19 mouse cellular contexts compared by ENCODE assay signal in genomic region chr2:83676226-83676870, GRCm38 (mm10). TPM values are rescaled to one million over a fixed set of nuclear protein-coding genes. Genes with fewer than 3 reads are reported as not detected.
DNase-seq lines count a peak whose midpoint lies in the region; ATAC-seq and TF ChIP-seq lines count a peak whose summit lies in the region.
"Had no signal": no experiment of that assay in that cellular context is flagged by ENCODE, and none has a peak within 500 bp of the region (broad histone marks: within the 10 kb centered on the region; RNA-seq: fewer than 3 reads in every experiment).

No protein-coding gene starts in this region.

- no peak overlapping the region for H3K9ac ChIP-seq in heart, embryonic 12.5 days
- no peak overlapping the region for H3K9ac ChIP-seq in limb, embryonic 14.5 days (ENCODE audit: low read depth, low read length, severe bottlenecking)
- H3K9ac ChIP-seq: forebrain, embryonic 15.5 days; liver, embryonic 13.5 days; lung, embryonic 15.5 days; midbrain, embryonic 13.5 days had no signal

- ATAC-seq in heart, embryonic 12.5 days (ENCODE audit: insufficient number of reproducible peaks, low FRiP score) = no peak
- no peak for ATAC-seq in limb, embryonic 14.5 days (ENCODE audit: low FRiP score, low read depth)
- peak; percentile 96 for ATAC-seq in Patski
- no peak for ATAC-seq in megakaryocyte-erythroid progenitor cell, adult 5-6 weeks (replicated peaks; ENCODE audit: low FRiP score, low TSS enrichment, poor library complexity, severe bottlenecking)
- ATAC-seq: midbrain, embryonic 13.5 days had no signal

- 82% methylated on average over 4 of the region's 4 CpGs for WGBS in heart, embryonic 12.5 days
- WGBS in limb, embryonic 14.5 days = 70% methylated on average over 4 of the region's 4 CpGs
- 94% methylated on average over 4 of the region's 4 CpGs for WGBS in limb, embryonic 10.5 days

- DNase-seq in heart, postnatal 10 days = no peak
- no peak for DNase-seq in limb, embryonic 14.5 days (ENCODE audit: low spot score)
- no peak for DNase-seq in limb, embryonic 10.5 days (ENCODE audit: low spot score)
- peak; percentile 54 for DNase-seq in Patski (ENCODE audit: low read depth, low spot score)
- no peak for DNase-seq in retina, embryonic 14.5 days (ENCODE audit: low spot score)
- DNase-seq: cerebellum, adult 8-10 months; gastrocnemius, postnatal 14 days; kidney, adult 18-20 months; left cerebral cortex, postnatal 4 days; liver, embryonic 13.5 days; thymus, postnatal 25 days had no signal

- in situ Hi-C loops in Patski (cut with MboI; ENCODE audit: low pct_unique_long_range_greater_than_20kb) = no loop called here

- CTCF ChIA-PET in Patski (lab: Charles Lee) = interaction anchor here (1.1 to 1.8 kb wide), 3 partner anchors 11 to 95 kb away, joined by 3 to 5 read pairs (median 3); no protein-coding TSS in a partner anchor

- intact Hi-C loops in heart, postnatal 10 days (cut with DNase I) = no loop called here

- no peak overlapping the region for H3K4me3 ChIP-seq in heart, embryonic 12.5 days
- no peak overlapping the region for H3K4me3 ChIP-seq in limb, embryonic 14.5 days (replicated peaks; ENCODE audit: low read length)
- no peak overlapping the region for H3K4me3 ChIP-seq in limb, embryonic 10.5 days
- H3K4me3 ChIP-seq in embryonic fibroblast, embryonic 13.5 days (ENCODE audit: insufficient read depth, low read length) = no peak overlapping the region
- H3K4me3 ChIP-seq: erythroblast, embryonic 14.5 days; forebrain, embryonic 15.5 days; liver, embryonic 13.5 days; lung, embryonic 15.5 days; midbrain, embryonic 13.5 days had no signal

- TF ChIP-seq POLR2A in limb, embryonic 14.5 days (IDR thresholded peaks at IDR 0.05; ENCODE audit: borderline replicate concordance, extremely low read depth, insufficient read depth, insufficient read length) = no peak
- TF ChIP-seq POLR2A in embryonic fibroblast, embryonic 13.5 days (IDR thresholded peaks at IDR 0.05; ENCODE audit: low read depth, low read length) = no peak

- no peak for TF ChIP-seq CTCF in Patski (IDR thresholded peaks at IDR 0.05)
- TF ChIP-seq CTCF in embryonic fibroblast, embryonic 13.5 days (IDR thresholded peaks at IDR 0.05; ENCODE audit: borderline replicate concordance, insufficient read depth, low read length) = no peak

- H3K27me3 ChIP-seq in heart, embryonic 12.5 days (replicated peaks) = no peaks in the 10 kb centered on the region
- H3K27me3 ChIP-seq in limb, embryonic 14.5 days (ENCODE audit: control insufficient read depth, insufficient read depth, low read length) = no peaks in the 10 kb centered on the region
- no peaks in the 10 kb centered on the region for H3K27me3 ChIP-seq in limb, embryonic 10.5 days (ENCODE audit: low read depth, poor library complexity, severe bottlenecking)
- H3K27me3 ChIP-seq in Patski = no peaks in the 10 kb centered on the region
- H3K27me3 ChIP-seq: forebrain, embryonic 15.5 days; liver, embryonic 13.5 days; lung, embryonic 15.5 days; midbrain, embryonic 13.5 days had no signal

- no peak overlapping the region for H3K4me2 ChIP-seq in heart, embryonic 12.5 days
- H3K4me2 ChIP-seq in limb, embryonic 14.5 days (replicated peaks; ENCODE audit: low read depth, low read length, severe bottlenecking) = no peak overlapping the region
- H3K4me2 ChIP-seq: forebrain, embryonic 15.5 days; liver, embryonic 13.5 days; lung, embryonic 15.5 days; midbrain, embryonic 13.5 days had no signal

- peaks cover 29% of the 10 kb centered on the region for H3K4me1 ChIP-seq in heart, embryonic 12.5 days (replicated peaks)
- peaks cover 5% of the 10 kb centered on the region; the same call in 1 of the 2 replicates for H3K4me1 ChIP-seq in limb, embryonic 14.5 days (ENCODE audit: control insufficient read depth, insufficient read depth, low read length)
- H3K4me1 ChIP-seq in limb, embryonic 10.5 days = peaks cover 6% of the 10 kb centered on the region
- H3K4me1 ChIP-seq in embryonic fibroblast, embryonic 13.5 days (ENCODE audit: control insufficient read depth, insufficient read depth, low read length) = peaks cover 28% of the 10 kb centered on the region
- H3K4me1 ChIP-seq: forebrain, embryonic 15.5 days; liver, embryonic 13.5 days; midbrain, embryonic 13.5 days had no signal

- peaks cover 12% of the 10 kb centered on the region for H3K36me3 ChIP-seq in heart, embryonic 12.5 days
- peaks cover 11% of the 10 kb centered on the region for H3K36me3 ChIP-seq in limb, embryonic 14.5 days (ENCODE audit: control insufficient read depth, insufficient read depth, low read length)
- H3K36me3 ChIP-seq in limb, embryonic 10.5 days = peaks cover 32% of the 10 kb centered on the region

- no peaks in the 10 kb centered on the region for H3K9me3 ChIP-seq in heart, embryonic 12.5 days (replicated peaks)
- no peaks in the 10 kb centered on the region for H3K9me3 ChIP-seq in limb, embryonic 14.5 days (ENCODE audit: control insufficient read depth, low read length)
- H3K9me3 ChIP-seq in limb, embryonic 10.5 days (replicated peaks) = no peaks in the 10 kb centered on the region
- H3K9me3 ChIP-seq: forebrain, embryonic 15.5 days; G1E; liver, embryonic 13.5 days; lung, embryonic 15.5 days; midbrain, embryonic 13.5 days had no signal

- POLR2A ChIA-PET in Patski (lab: Charles Lee) = no interaction called here

- peak overlapping the region; percentile 17; the same call in 1 of the 2 replicates for H3K27ac ChIP-seq in heart, embryonic 12.5 days (ENCODE audit: poor library complexity, severe bottlenecking)
- H3K27ac ChIP-seq in limb, embryonic 14.5 days (replicated peaks; ENCODE audit: low read depth, low read length) = peak overlapping the region; percentile 33
- no peak overlapping the region for H3K27ac ChIP-seq in limb, embryonic 10.5 days
- H3K27ac ChIP-seq in embryonic fibroblast, embryonic 13.5 days (ENCODE audit: insufficient read depth, low read length) = peak overlapping the region; percentile 84
- H3K27ac ChIP-seq: forebrain, embryonic 15.5 days; liver, embryonic 13.5 days; lung, embryonic 15.5 days; midbrain, embryonic 13.5 days had no signal

RNA-seq across cellular contexts. Expression of gene Zc3h15, which starts 32.1 kb away (rescaled TPM):
- 120 and 124 TPM in 2 replicates for polyA plus RNA-seq in heart, embryonic 12.5 days (2016; fragmentation: Nextera tagmentation; extraction: Ambion mirVana)
- total RNA-seq in heart, postnatal 10 days (2021) = 10 to 100 TPM; 50.4 to 56.6 TPM
- polyA plus RNA-seq in limb, embryonic 14.5 days (2012; rRNA removed) = 63.0 and 97.1 TPM in 2 replicates
- 110 and 125 TPM in 2 replicates for polyA plus RNA-seq in limb, embryonic 14.5 days (2014; fragmentation: Nextera tagmentation; extraction: Ambion mirVana)
- 115 and 134 TPM in 2 replicates for polyA plus RNA-seq in limb, embryonic 10.5 days (2016; fragmentation: Nextera tagmentation; extraction: Ambion mirVana)
- 85.5 TPM for polyA plus RNA-seq in Patski (2021)
- polyA plus RNA-seq in embryonic fibroblast, embryonic 13.5 days (2011; ENCODE audit: insufficient read length, low read depth, missing spikeins) = 138 and 150 TPM in 2 replicates
- 113 and 134 TPM in 2 replicates for total RNA-seq in megakaryocyte-erythroid progenitor cell, adult 5-6 weeks (2014; fragmentation: Nextera tagmentation)
- 195 and 209 TPM in 2 replicates for total RNA-seq in megakaryocyte-erythroid progenitor cell, adult 5-6 weeks (2017)

RNA-seq across cellular contexts. Expression of gene Itgav, which starts 47.8 kb away (rescaled TPM):
- 95.0 and 108 TPM in 2 replicates for polyA plus RNA-seq in heart, embryonic 12.5 days (2016; fragmentation: Nextera tagmentation; extraction: Ambion mirVana)
- 10 to 100 TPM; 53.7 to 56.0 TPM for total RNA-seq in heart, postnatal 10 days (2021)
- 38.1 and 38.6 TPM in 2 replicates for polyA plus RNA-seq in limb, embryonic 14.5 days (2012; rRNA removed)
- polyA plus RNA-seq in limb, embryonic 14.5 days (2014; fragmentation: Nextera tagmentation; extraction: Ambion mirVana) = 79.5 and 87.5 TPM in 2 replicates
- 53.0 and 56.0 TPM in 2 replicates for polyA plus RNA-seq in limb, embryonic 10.5 days (2016; fragmentation: Nextera tagmentation; extraction: Ambion mirVana)
- polyA plus RNA-seq in Patski (2021) = 374 TPM
- 219 and 315 TPM in 2 replicates for polyA plus RNA-seq in embryonic fibroblast, embryonic 13.5 days (2011; ENCODE audit: insufficient read length, low read depth, missing spikeins)
- total RNA-seq in megakaryocyte-erythroid progenitor cell, adult 5-6 weeks (2014; fragmentation: Nextera tagmentation) = 8.1 and 13.8 TPM in 2 replicates
- total RNA-seq in megakaryocyte-erythroid progenitor cell, adult 5-6 weeks (2017) = 10.3 and 42.0 TPM in 2 replicates
